Mouse (Mus musculus): ENCODE data around the gene Hypk. TPM values are rescaled to one million over a fixed set of nuclear protein-coding genes. Genes with fewer than 3 reads are reported as not detected.

Gene Hypk
- 10 to 100 TPM; 21.0 to 21.7 TPM for total RNA-seq (2021)
- long read RNA-seq, experiment 1, transcript Hypk-204 (4 exons, 961 nt) = major isoform, 132 of 133 reads
- long read RNA-seq, experiment 1, partial matches to known transcripts = 1 of 133 reads
- long read RNA-seq, experiment 1, other reads (novel, unspliced or antisense) = 0 of 133 reads
- long read RNA-seq, experiment 2, transcript Hypk-204 (4 exons, 961 nt) = major isoform, 151 of 159 reads
- long read RNA-seq, experiment 2, partial matches to known transcripts = 5 of 159 reads
- long read RNA-seq, experiment 2, other reads (novel, unspliced or antisense) = 0 of 159 reads

DNA sequence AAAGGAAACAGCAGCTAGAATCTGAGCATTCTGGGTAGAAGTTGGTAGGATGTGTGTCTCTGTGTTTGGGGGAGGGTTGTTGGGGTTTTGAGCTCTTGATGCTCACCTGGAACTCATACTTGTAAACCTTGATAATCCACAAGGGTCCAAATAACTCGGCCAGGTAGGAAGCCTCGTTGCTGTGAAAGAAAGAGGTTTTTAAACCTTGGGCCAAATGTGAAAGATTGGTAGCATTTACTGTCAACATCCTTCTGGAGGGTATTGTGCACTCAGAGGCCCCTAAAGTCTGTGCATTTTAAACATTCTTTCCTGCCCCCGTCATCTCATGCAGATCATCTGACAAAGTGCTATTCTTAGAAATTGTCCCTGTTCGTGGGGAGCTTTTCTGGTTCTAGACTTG is at the start of gene Hypk:
TSS of gene Hypk (plus strand) at position 301 of the 400 bp plus-strand sequence.
- peak within 1 kb of the TSS; percentile 49 for H3K4me3 ChIP-seq
- intact Hi-C loops (cut with DNase I) = no loop called here
- peak within 1 kb of the TSS; percentile 87 for H3K27ac ChIP-seq
- TF ChIP-seq CTCF (IDR thresholded peaks at IDR 0.05) = no peak
- no peak for DNase-seq

DNA sequence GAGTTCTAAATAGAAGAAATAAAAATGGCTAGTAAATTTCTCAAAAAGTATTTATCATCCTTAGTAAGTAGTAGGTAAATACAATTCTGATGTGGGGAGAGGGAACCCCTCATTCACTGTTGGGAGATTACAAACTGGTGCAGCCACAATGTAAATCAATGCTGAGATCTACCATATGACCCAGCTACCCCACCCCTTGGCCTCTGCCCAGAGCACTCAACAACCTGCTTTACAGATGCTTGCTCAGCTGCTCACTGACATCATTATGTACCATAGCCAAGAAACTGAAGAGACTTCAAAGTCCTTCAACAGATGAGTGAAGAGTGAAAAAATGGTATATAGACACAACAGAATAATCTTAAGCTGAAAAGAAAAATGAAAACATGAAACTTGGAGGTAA is 49.8 kb upstream of the Hypk start:
- no peak overlapping the region for H3K27ac ChIP-seq
- intact Hi-C loops (cut with DNase I) = no loop called here
- DNase-seq = no peak
- H3K4me3 ChIP-seq = no peak overlapping the region
- TF ChIP-seq CTCF (IDR thresholded peaks at IDR 0.05) = no peak

DNA sequence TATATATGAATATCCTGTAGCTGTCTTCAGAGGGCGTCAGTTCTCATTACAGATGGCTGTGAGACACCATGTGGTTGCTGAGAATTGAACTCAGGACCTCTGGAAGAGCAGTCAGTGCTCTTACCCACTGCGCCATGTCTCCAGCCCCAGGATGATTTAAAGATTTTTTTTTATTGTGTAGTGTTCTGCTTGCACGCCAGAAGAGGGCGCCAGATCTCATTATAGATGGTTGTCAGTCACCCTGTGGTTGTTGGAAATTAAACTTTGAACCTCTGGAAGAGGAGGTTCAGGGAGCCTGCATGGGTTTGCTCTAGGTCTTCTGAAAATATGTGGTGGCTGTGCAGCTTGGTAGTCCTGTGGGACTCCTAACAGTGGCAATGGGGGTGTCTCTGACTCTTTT is 44.9 kb upstream of the Hypk start:
- peak; percentile 67 for TF ChIP-seq CTCF (IDR thresholded peaks at IDR 0.05)
- DNase-seq = peak; percentile 40
- intact Hi-C loops (cut with DNase I) = no loop called here
- no peak overlapping the region for H3K4me3 ChIP-seq
- H3K27ac ChIP-seq = no peak overlapping the region

DNA sequence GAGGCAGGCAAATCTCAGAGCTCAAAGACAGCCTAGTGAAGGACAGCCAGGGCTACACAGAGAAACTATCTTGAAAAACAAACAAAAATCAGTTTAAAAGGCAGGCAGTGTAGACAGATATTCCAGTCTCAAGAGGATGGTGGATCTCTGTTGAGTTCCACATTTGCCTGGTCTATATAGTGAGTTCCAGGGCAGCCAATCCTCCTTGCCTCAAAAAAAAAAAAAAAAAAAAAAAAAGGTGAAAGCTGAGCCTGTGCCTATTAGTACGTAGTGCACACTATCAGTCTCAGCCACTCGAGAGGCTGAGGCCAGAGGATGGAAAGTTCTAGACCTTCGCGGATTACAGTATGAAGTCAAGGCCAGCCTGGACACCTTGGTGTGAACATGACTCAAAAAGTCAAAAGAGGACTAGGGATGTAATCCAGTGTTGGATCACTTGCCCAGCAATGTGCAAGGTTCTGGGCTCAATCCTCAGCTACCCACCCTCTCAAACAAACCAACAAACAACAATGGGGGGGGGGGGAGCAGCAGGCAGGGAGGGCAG is 40.2 kb upstream of the Hypk start:
- Histone ChIP-seq H3K27ac (peak overlapping the region; percentile 100), H3K4me3 (peak overlapping the region; percentile 86)
- TF ChIP-seq CTCF (IDR thresholded peaks at IDR 0.05) = no peak
- peak; percentile 20 for DNase-seq
- intact Hi-C loops (cut with DNase I) = loop anchor here (5.0 kb wide), 1 partner anchor 69 kb away; no protein-coding TSS in a partner anchor

DNA sequence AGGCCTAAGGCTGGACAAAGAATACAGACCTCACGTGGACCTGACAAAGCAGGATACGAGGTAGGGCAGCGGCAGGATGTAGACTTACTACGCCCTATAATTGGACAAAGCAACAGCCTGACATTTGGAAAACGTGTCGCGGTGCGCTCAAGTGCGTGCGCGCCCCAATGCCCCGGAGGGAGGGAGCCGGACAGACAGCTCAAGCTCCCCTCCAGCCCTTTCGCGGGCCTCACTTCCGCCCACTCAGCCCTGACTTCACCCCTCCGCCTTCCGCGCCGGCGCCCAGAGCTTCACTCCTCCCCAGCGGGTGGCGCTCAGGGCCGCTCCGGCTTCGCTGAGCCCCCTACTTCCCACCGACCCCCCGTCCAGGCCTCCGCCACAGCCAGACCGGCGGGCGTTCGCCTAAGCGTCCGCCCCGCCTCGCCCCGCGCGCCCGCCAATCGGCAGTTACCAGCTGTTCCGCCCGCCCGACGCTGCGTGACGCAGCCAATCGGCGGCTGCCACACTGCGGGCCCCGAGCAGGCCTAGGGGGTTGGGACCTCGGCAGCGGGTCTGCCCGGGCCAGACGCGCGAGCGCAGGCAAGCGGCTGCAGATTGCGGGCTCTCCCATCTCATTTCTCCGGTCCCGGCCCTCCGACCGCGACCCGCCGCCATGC is 39.6 kb upstream of the Hypk start, which contains the start of the genes Pdia3 and Catsper2:
TSS of gene Pdia3 (plus strand) at position 389 of the 656 bp plus-strand sequence.
TSS of gene Catsper2 (minus strand) at position 406 of the 656 bp plus-strand sequence.
- peak; percentile 57 for TF ChIP-seq CTCF (IDR thresholded peaks at IDR 0.05)
- Histone ChIP-seq H3K4me3 (peak within 1 kb of the TSS; percentile 86), H3K27ac (peak within 1 kb of the TSS; percentile 100)
- intact Hi-C loops (cut with DNase I) = loop anchor here (5.0 kb wide), 1 partner anchor 69 kb away; no protein-coding TSS in a partner anchor
- peak; percentile 99 for DNase-seq

DNA sequence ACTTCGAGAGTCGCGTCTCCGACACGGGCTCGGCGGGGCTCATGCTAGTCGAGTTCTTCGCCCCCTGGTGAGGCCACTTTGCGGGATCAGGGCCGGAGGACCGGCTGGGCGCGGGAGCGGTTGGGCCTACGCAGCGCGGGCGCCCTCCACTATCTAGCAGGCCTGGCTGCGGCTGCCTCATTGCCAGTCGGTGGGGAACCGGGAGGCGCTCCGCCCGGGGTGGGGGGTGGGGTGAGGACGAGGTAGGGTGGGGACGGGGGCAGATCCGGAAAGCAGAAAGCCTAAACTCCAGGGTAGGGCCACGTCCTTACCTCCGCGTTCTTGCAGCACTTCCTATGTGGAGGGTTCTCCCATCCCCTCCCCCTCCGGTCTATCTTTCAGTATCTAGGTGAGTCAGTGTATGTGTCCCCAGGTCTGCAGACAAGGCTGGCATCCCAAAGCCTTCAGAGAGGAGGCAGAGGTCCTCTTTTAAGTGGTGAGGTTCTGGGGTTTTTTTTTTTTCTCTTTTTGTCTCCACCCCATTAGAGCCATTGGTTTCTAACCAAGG is 38.9 kb upstream of the Hypk start:
- H3K4me3 ChIP-seq = peak overlapping the region; percentile 86
- intact Hi-C loops (cut with DNase I) = loop anchor here (5.0 kb wide), 1 partner anchor 68 kb away; no protein-coding TSS in a partner anchor
- H3K27ac ChIP-seq = peak overlapping the region; percentile 100
- TF ChIP-seq CTCF (IDR thresholded peaks at IDR 0.05) = no peak
- no peak for DNase-seq

DNA sequence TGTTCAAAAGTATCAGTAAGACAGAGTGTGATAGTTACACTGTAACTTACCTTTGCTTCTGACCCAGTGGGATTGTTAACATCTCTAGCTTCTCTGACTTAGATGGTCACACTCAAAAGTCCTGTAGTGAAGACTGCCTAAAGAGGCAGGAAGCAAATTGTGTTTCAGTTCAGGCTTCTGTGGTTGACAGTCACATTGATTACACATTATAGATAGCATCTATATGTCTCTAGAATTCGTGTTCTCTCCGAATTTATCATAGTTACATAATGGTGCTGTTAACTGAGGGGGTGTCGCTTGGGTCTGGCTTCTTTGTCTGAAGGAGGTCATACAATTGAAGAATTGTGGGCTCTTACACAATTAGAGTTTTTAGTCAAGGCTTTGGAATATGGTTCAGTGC is 38.0 kb upstream of the Hypk start:
- no peak for TF ChIP-seq CTCF (IDR thresholded peaks at IDR 0.05)
- Histone ChIP-seq H3K4me3 (peak overlapping the region; percentile 86), H3K27ac (peak overlapping the region; percentile 100)
- DNase-seq = no peak
- intact Hi-C loops (cut with DNase I) = no loop called here

DNA sequence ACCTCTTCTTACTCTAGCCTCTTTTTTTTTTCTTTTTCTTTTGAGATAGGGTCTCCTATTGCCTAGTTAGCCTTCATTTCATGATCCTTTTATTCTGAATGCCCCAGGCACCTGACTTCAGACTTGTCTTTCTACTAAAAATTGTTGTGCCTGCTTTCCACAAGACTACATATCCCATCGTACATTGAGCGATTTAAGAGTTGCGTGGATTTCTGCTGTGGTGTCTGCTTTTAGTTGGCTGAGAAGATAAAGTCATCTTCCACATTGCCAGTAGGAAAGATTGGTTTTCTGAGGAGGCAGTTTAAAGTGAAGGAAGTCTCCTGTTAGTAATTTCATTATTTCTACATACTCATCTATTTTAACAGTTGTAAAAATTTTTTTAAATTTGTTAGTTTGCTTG is 37.5 kb upstream of the Hypk start:
- intact Hi-C loops (cut with DNase I) = no loop called here
- no peak for DNase-seq
- Histone ChIP-seq H3K27ac (peak overlapping the region; percentile 100; the same call in 1 of the 2 replicates), H3K4me3 (peak overlapping the region; percentile 86)
- no peak for TF ChIP-seq CTCF (IDR thresholded peaks at IDR 0.05)

DNA sequence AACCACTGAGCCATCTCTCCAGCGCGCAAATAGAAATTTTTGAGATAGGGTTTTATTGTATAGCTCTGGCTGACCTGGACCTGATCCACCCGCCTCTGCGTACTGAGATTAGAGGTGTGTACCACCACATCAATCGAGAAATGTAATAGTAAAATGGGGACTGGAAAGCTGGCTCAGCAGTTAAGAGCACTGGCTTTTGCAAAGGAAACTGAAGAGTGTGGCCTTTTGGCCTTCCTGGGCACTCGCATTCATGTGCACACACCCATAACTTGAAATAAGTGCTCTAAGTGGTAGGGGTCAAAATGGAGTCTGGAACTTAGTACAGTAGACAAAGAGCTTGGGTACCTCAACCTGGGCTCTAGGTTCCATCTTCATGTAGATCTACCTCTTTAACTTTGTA is 36.7 kb upstream of the Hypk start:
- intact Hi-C loops (cut with DNase I) = loop anchor here (2.0 kb wide), 1 partner anchor 30 kb away; no protein-coding TSS in a partner anchor
- Histone ChIP-seq H3K27ac (no peak overlapping the region; the same call in 1 of the 2 replicates), H3K4me3 (peak overlapping the region; percentile 86)
- TF ChIP-seq CTCF (IDR thresholded peaks at IDR 0.05) = no peak
- no peak for DNase-seq

DNA sequence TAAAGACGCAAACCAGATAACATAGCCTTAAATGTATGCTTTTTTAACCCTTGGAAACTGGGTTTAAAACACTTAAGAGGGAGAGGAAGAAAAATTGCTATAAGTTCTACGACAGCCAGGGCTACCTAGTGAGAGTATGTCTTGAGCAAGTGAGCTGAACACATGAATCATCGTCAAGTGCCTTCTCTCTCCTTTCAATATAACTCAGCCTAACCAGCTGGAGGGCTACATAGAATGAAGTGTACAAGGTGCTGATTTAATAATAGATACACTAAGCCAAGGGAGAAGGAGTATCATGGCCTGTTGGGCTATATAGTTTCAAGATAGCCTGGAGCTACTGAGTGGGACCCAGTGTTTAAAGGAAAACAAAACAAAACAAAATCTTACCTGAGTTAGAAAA is 34.6 kb upstream of the Hypk start:
- intact Hi-C loops (cut with DNase I) = no loop called here
- no peak for DNase-seq
- TF ChIP-seq CTCF (IDR thresholded peaks at IDR 0.05) = no peak
- H3K4me3 ChIP-seq = no peak overlapping the region
- no peak overlapping the region for H3K27ac ChIP-seq

DNA sequence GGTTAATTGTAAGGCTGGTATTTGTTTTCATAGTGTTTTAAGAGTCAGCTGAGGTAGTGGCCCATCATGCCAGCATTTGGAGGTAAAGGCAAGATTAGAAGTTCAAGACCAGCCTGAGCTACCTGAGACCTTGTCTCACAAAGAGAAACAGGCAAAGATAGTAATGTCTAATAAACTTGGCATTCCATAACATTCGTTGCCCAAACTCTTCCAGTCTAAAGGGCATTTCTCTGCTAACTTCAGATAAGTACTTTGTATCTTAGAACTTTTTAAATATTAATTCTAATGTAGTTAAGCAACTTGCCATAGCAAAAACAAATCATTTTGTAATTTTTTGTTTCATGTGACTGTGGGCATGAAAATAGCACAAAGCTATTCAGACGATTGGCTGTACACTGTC is 29.9 kb upstream of the Hypk start:
- no peak for TF ChIP-seq CTCF (IDR thresholded peaks at IDR 0.05)
- no peak overlapping the region for H3K4me3 ChIP-seq
- no peak for DNase-seq
- intact Hi-C loops (cut with DNase I) = no loop called here
- no peak overlapping the region for H3K27ac ChIP-seq

DNA sequence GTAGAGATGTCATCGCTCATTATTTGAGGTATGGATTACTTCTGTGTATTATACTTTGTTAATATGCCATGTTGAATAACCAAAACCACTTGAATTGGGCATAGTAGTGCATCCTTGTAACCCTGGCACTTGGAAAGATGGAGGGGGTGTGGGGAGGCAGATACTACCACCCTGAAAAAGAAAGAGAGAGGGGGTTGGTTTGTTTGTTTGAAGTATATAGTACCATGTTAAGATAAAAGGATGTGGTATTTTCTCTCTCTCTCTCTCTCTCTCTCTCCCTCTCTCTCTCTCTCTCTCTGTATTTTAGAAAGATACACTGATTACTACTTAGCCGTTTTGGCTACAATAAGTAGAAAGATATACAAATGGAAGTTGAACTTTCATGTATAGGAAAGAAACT is 27.2 kb upstream of the Hypk start:
- TF ChIP-seq CTCF (IDR thresholded peaks at IDR 0.05) = no peak

DNA sequence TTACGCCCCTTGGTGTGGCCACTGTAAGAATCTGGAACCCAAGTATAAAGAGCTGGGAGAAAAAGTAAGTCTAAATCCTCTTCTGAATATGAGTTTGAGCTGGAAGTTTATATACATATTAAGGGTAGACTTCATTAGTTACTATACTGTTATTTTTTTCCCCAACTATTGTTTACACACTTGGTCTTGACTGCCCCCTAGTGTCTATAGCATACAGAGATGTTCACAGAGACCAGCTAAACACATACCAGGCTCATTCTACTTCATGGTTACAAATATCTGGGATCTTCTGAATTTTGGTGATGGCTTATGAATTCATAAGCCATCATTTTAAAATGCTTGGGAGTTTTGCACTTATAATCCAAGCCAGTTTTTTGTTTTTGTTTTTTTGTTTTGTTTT is 18.2 kb upstream of the Hypk start:
- Histone ChIP-seq H3K27ac (no peak overlapping the region), H3K4me3 (no peak overlapping the region)
- peak; percentile 69 for TF ChIP-seq CTCF (IDR thresholded peaks at IDR 0.05)
- intact Hi-C loops (cut with DNase I) = no loop called here
- no peak for DNase-seq

More for the DNA sequence above, 27.2 kb upstream of the Hypk start:
- intact Hi-C loops (cut with DNase I) = no loop called here
- DNase-seq = no peak
- Histone ChIP-seq H3K4me3 (no peak overlapping the region), H3K27ac (no peak overlapping the region)

Data from gastrocnemius, adult 2 months (tissue).